Mouse (Mus musculus) MEL (cell line): ENCODE measurements around the gene Naa20.

ENCODE experiments used
- CHD1 ChIP-seq: IDR thresholded peaks from 2 replicates; pipeline ENCODE4 v1.6.1; 2012; ENCODE audit warnings: low read depth, mild to moderate bottlenecking, inconsistent platforms, low read length, improper control_type of control experiment
- POLR2A ChIP-seq, 2 experiments: IDR thresholded peaks; 2 replicates each; pipeline ENCODE4 v1.6.1; 2011 to 2012; ENCODE audit warnings: low read length in 2 of 2, mild to moderate bottlenecking in 2 of 2, control low read depth in 1 of 2, improper control_type of control experiment in 1 of 2, low read depth in 1 of 2, moderate library complexity in 1 of 2; ENCODE audit not compliant: control insufficient read depth in 1 of 2, insufficient read depth in 1 of 2, poor library complexity in 1 of 2
- TAL1 ChIP-seq: IDR thresholded peaks from 2 replicates; pipeline ENCODE4 v1.6.1; 2012; ENCODE audit warnings: mild to moderate bottlenecking, inconsistent platforms, low read length, moderate library complexity, mixed read lengths

GRCm38 (mm10) chr2:145881932-145882331, 20.0 kb upstream of the Naa20 start:
- TF ChIP-seq TAL1 (no peak), CHD1 (no peak), POLR2A (IDR thresholded peaks at IDR 0.05; ENCODE audit: control insufficient read depth in 1 of 2, insufficient read depth in 1 of 2, low read depth in 1 of 2, low read length in 2 of 2, poor library complexity in 1 of 2) (no peak)
